Mouse (Mus musculus): ENCODE measurements around the gene Axdnd1.

GRCm38 (mm10) chr1:156280131-156280530 lies 140.8 kb downstream of the Axdnd1 start:
- TF ChIP-seq CTCF (IDR thresholded peaks at IDR 0.05; ENCODE audit: insufficient read depth, low read length) (no peak), POLR2A (IDR thresholded peaks at IDR 0.05; ENCODE audit: borderline replicate concordance, extremely low read depth, low read depth, low read length) (no peak)
